Mouse (Mus musculus): ENCODE measurements at regions not wholly inside any gene's neighbourhood (a gene's known extent, or its start where the extent isn't known, plus 50 kb on each side); places are given as distances from the start of the nearest gene placed in this dataset.
"Not testable (repeated sequence)": the region's sequence is repeated elsewhere in the genome, so short reads cannot be mapped to it uniquely, and the experiment has no call there.

DNA sequence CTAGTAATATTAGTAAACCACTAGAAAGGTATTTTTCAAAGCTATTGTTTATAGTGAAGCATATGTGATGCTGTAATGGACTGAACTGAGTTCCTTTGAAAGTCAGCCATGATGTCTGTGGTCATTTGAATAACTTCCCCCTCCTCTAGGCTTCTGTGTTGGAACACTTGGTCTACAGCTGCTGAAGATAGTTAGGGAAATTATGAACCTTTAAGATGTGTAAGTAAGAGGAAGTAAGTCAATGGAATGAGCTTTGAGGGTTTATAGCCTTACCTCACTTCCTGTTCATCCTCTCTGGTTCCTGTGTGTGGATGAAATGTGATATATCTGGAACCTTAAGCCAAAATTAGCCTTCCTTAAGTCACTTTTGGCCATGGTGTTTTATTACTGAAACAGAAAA, 145.7 kb upstream of the Tmem229a start:
- H3K27ac ChIP-seq (replicated peaks), result no peak overlapping the region
- no peak overlapping the region for H3K9ac ChIP-seq (replicated peaks)
- no peak overlapping the region for H3K4me2 ChIP-seq (replicated peaks)
- ATAC-seq (replicated peaks), result no peak
- H3K27me3 ChIP-seq, result no peaks in the 10 kb centered on the region
- no peaks in the 10 kb centered on the region for H3K36me3 ChIP-seq
- H3K4me3 ChIP-seq, result no peak overlapping the region
- H3K4me1 ChIP-seq, result no peaks in the 10 kb centered on the region
- H3K9me3 ChIP-seq, result no peaks in the 10 kb centered on the region

DNA sequence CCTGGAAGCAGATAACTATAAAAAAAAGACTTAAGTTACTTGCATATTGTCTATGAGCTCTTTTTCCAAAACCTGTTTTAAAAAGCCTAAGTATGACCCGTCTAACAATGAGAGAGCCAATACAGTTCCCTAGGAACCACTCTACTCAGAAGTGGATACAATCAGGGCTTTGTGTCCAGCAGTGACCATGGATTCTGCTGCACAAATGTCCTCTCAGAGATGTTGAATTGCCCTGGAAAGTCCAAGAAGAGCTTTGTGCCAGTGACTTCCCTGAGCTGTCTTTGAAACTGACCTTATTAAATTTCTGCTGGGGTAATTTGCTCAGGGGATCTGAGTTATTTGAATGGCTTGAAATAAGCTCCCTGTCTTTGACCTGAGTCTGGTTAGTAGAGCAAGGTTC, 131.1 kb upstream of the Tmem229a start:
- ATAC-seq (replicated peaks), result no peak
- Histone ChIP-seq H3K4me1 (no peaks in the 10 kb centered on the region), H3K9me3 (no peaks in the 10 kb centered on the region), H3K4me2 (replicated peaks) (no peak overlapping the region), H3K4me3 (no peak overlapping the region), H3K36me3 (no peaks in the 10 kb centered on the region), H3K9ac (replicated peaks) (no peak overlapping the region), H3K27me3 (no peaks in the 10 kb centered on the region), H3K27ac (replicated peaks) (no peak overlapping the region)
- WGBS, result 67% methylated on average over 1 of the region's 1 CpGs

GRCm38 (mm10) chr6:25085871-25086270, 129.8 kb upstream of the Tmem229a start:
- no peak overlapping the region for H3K4me2 ChIP-seq (replicated peaks)
- no peaks in the 10 kb centered on the region for H3K36me3 ChIP-seq
- no peak overlapping the region for H3K9ac ChIP-seq (replicated peaks)
- no peaks in the 10 kb centered on the region for H3K9me3 ChIP-seq
- H3K27me3 ChIP-seq, result no peaks in the 10 kb centered on the region
- H3K27ac ChIP-seq (replicated peaks), result no peak overlapping the region
- ATAC-seq (replicated peaks), result no peak
- 83% methylated on average over 2 of the region's 2 CpGs for WGBS
- no peaks in the 10 kb centered on the region for H3K4me1 ChIP-seq
- H3K4me3 ChIP-seq, result no peak overlapping the region

- H3K4me3 ChIP-seq; H3K36me3 ChIP-seq; H3K4me2 ChIP-seq (replicated peaks); H3K9me3 ChIP-seq; H3K27me3 ChIP-seq; H3K9ac ChIP-seq (replicated peaks); ATAC-seq (replicated peaks); H3K4me1 ChIP-seq; H3K27ac ChIP-seq (replicated peaks): not testable (repeated sequence)
- 89% methylated on average over 4 of the region's 4 CpGs for WGBS
Measured at GRCm38 (mm10) chr6:25085296-25085695, 129.2 kb upstream of the Tmem229a start.

DNA sequence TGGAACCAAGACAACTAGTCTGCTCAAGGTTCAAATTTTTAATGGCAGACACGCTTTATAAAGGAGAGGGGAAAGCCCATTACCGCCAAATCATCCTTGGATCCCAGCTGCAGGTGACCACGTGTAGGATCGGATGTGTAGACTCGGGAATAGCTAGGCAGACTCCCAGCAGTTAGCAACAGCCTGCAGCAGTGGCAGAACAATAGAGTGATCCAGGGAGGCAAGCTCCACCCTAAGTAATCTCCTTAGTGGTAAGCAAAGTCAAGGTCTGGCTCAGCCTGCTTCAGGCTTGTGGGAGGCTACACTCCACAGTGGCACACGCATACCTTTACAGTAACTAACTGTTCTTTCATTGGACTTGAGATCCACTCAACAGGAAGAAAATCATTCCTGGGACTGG, 109.8 kb upstream of the Tmem229a start:
- Histone ChIP-seq H3K4me2 (replicated peaks) (no peak overlapping the region), H3K36me3 (no peaks in the 10 kb centered on the region), H3K27ac (replicated peaks) (no peak overlapping the region), H3K4me1 (no peaks in the 10 kb centered on the region), H3K9me3 (no peaks in the 10 kb centered on the region), H3K9ac (replicated peaks) (no peak overlapping the region), H3K27me3 (no peaks in the 10 kb centered on the region), H3K4me3 (no peak overlapping the region)
- no peak for ATAC-seq (replicated peaks)
- 40% methylated on average over 6 of the region's 6 CpGs for WGBS

GRCm38 (mm10) chr6:25032878-25033509, 76.9 kb upstream of the Tmem229a start:
- ATAC-seq (replicated peaks), result no peak

DNA sequence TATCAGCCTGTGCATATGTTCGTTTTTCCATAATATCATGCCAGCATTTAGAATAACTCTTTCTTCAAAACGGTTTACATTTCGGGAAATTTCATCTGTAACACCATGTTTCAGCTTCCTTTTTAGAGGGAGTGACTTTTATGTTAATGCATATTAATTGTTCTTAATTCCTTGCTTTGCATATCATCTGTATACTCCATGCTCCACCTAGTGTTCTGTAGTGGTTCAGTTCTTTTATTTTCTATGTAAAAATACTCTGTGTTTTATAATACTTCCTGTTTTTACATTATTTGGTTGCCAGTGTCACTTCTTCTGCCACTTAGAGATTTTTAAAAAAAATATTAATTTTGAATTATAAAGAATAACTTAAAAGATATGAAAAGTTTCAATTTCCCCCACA, 70.9 kb upstream of the Tmem229a start:
- Histone ChIP-seq H3K27ac (replicated peaks) (no peak overlapping the region), H3K4me3 (no peak overlapping the region), H3K36me3 (no peaks in the 10 kb centered on the region), H3K27me3 (no peaks in the 10 kb centered on the region), H3K9me3 (no peaks in the 10 kb centered on the region), H3K9ac (replicated peaks) (no peak overlapping the region), H3K4me1 (no peaks in the 10 kb centered on the region), H3K4me2 (replicated peaks) (no peak overlapping the region)
- ATAC-seq (replicated peaks), result no peak
- WGBS, result 86% methylated on average over 3 of the region's 3 CpGs

More at GRCm38 (mm10) chr6:25032878-25033509, 76.9 kb upstream of the Tmem229a start:
- Histone ChIP-seq H3K4me1 (peaks cover 4% of the 10 kb centered on the region), H3K4me2 (replicated peaks) (no peak overlapping the region), H3K9ac (replicated peaks) (no peak overlapping the region), H3K27ac (replicated peaks) (no peak overlapping the region), H3K36me3 (no peaks in the 10 kb centered on the region), H3K9me3 (no peaks in the 10 kb centered on the region), H3K4me3 (no peak overlapping the region), H3K27me3 (no peaks in the 10 kb centered on the region)
- WGBS, result 13% methylated on average over 2 of the region's 2 CpGs

- H3K27me3 ChIP-seq, result no peaks in the 10 kb centered on the region
- WGBS, result 16% methylated on average over 2 of the region's 2 CpGs
- peak; percentile 81 for ATAC-seq (replicated peaks)
Measured at GRCm38 (mm10) chr6:25020005-25020772, 64.1 kb upstream of the Tmem229a start.

GRCm38 (mm10) chr6:25013288-25013606, 57.1 kb upstream of the Tmem229a start:
- Histone ChIP-seq H3K9ac (replicated peaks) (no peak overlapping the region), H3K27me3 (no peaks in the 10 kb centered on the region), H3K4me2 (replicated peaks) (no peak overlapping the region), H3K9me3 (no peaks in the 10 kb centered on the region), H3K4me1 (peaks cover 6% of the 10 kb centered on the region), H3K4me3 (no peak overlapping the region), H3K27ac (replicated peaks) (no peak overlapping the region), H3K36me3 (no peaks in the 10 kb centered on the region)
- WGBS, result 15% methylated on average over 3 of the region's 3 CpGs
- peak; percentile 84 for ATAC-seq (replicated peaks)

More at GRCm38 (mm10) chr6:25020005-25020772, 64.1 kb upstream of the Tmem229a start:
- Histone ChIP-seq H3K9me3 (no peaks in the 10 kb centered on the region), H3K4me2 (replicated peaks) (no peak overlapping the region), H3K9ac (replicated peaks) (no peak overlapping the region), H3K27ac (replicated peaks) (no peak overlapping the region), H3K4me3 (no peak overlapping the region), H3K36me3 (no peaks in the 10 kb centered on the region), H3K4me1 (no peaks in the 10 kb centered on the region)

- H3K4me1 ChIP-seq, result peaks cover 6% of the 10 kb centered on the region
- no peak overlapping the region for H3K27ac ChIP-seq (replicated peaks)
- no peaks in the 10 kb centered on the region for H3K9me3 ChIP-seq
- H3K27me3 ChIP-seq, result no peaks in the 10 kb centered on the region
- no peak overlapping the region for H3K4me3 ChIP-seq
- no peak overlapping the region for H3K9ac ChIP-seq (replicated peaks)
- 56% methylated on average over 2 of the region's 2 CpGs for WGBS
- peak; percentile 87 for ATAC-seq (replicated peaks)
- H3K4me2 ChIP-seq (replicated peaks), result no peak overlapping the region
- H3K36me3 ChIP-seq, result no peaks in the 10 kb centered on the region
Measured at GRCm38 (mm10) chr6:25012376-25013287, 56.5 kb upstream of the Tmem229a start.

DNA sequence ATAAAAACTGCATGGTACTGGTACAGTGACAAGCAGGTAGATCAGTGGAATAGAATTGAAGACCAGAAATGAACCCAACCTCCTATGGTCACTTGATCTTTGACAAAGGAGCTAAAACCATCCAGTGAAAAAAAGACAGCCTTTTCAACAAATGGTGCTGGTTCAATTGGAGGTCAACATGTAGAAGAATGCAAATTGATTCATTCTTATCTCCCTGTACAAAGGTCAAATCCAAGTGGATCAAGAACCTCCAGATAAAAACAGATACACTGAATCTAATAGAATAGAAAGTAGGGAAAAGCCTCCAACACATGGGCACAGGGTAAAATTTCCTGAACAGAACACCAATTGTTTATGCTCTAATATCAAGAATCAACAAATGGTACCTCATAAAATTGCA, 52.8 kb upstream of the Tmem229a start:
- ATAC-seq (replicated peaks); H3K4me2 ChIP-seq (replicated peaks): not testable (repeated sequence)

More for the DNA sequence above, 52.8 kb upstream of the Tmem229a start:
- not testable (repeated sequence) for H3K4me3 ChIP-seq; H3K27me3 ChIP-seq; H3K9me3 ChIP-seq; H3K36me3 ChIP-seq; H3K4me1 ChIP-seq; H3K27ac ChIP-seq (replicated peaks); H3K9ac ChIP-seq (replicated peaks)

Data from forebrain, embryonic 15.5 days (tissue).